Mouse (Mus musculus) frontal cortex, postnatal 25 days (tissue): ENCODE data around the gene Grik3.

Source experiments
- DNase-seq, 2 experiments: peaks; one replicate each; pipeline ENCODE4 v3.0.0; 2022; ENCODE audit warnings: low spot score in 2 of 2

Gene Grik3

GRCm38 (mm10) chr4:125644581-125645568 is 154.4 kb downstream of the Grik3 start:
- DNase-seq, result no peak

GRCm38 (mm10) chr4:125651676-125652246 is 161.3 kb downstream of the Grik3 start:
- no peak for DNase-seq

- no peak for DNase-seq
Observed at GRCm38 (mm10) chr4:125656031-125656430, 165.5 kb downstream of the Grik3 start.

- DNase-seq, result no peak
Observed at GRCm38 (mm10) chr4:125658376-125658775, 167.9 kb downstream of the Grik3 start.

GRCm38 (mm10) chr4:125661982-125662381 is 171.5 kb downstream of the Grik3 start:
- DNase-seq, result no peak

- no peak for DNase-seq
Observed at GRCm38 (mm10) chr4:125663262-125663661, 172.8 kb downstream of the Grik3 start.

GRCm38 (mm10) chr4:125665955-125666354 is 175.5 kb downstream of the Grik3 start:
- DNase-seq, result no peak

- DNase-seq, result no peak
Observed at GRCm38 (mm10) chr4:125682007-125682406, 191.5 kb downstream of the Grik3 start.

- no peak for DNase-seq
Observed at GRCm38 (mm10) chr4:125687078-125687477, 196.6 kb downstream of the Grik3 start.

- DNase-seq, result no peak
Observed at GRCm38 (mm10) chr4:125695431-125695830, 204.9 kb downstream of the Grik3 start.

- no peak for DNase-seq
Observed at GRCm38 (mm10) chr4:125696182-125696939, 205.9 kb downstream of the Grik3 start.

- no peak for DNase-seq
Observed at GRCm38 (mm10) chr4:125697626-125698025, 207.1 kb downstream of the Grik3 start.

GRCm38 (mm10) chr4:125699056-125699455 is 208.6 kb downstream of the Grik3 start:
- DNase-seq, result no peak

GRCm38 (mm10) chr4:125700331-125700730 is 209.8 kb downstream of the Grik3 start:
- no peak for DNase-seq

GRCm38 (mm10) chr4:125702607-125703309 is 212.3 kb downstream of the Grik3 start:
- DNase-seq, result peak; percentile 67 to 77

- peak in 1 of 2 experiments; percentile 23 for DNase-seq
Observed at GRCm38 (mm10) chr4:125703310-125703690, 212.8 kb downstream of the Grik3 start.

- DNase-seq, result no peak
Observed at GRCm38 (mm10) chr4:125705746-125706145, 215.2 kb downstream of the Grik3 start.

GRCm38 (mm10) chr4:125709716-125710115 is 219.2 kb downstream of the Grik3 start:
- no peak for DNase-seq

- DNase-seq, result no peak
Observed at GRCm38 (mm10) chr4:125717881-125718280, 227.4 kb downstream of the Grik3 start.

GRCm38 (mm10) chr4:125718429-125719140 is 228.1 kb downstream of the Grik3 start:
- DNase-seq, result no peak

- DNase-seq, result no peak
Observed at GRCm38 (mm10) chr4:125726241-125726640, 235.7 kb downstream of the Grik3 start.
